Mouse (Mus musculus) limb, embryonic 12.5 days (tissue): ENCODE results near the gene Slc9a3r1. TPM values are rescaled to one million over a fixed set of nuclear protein-coding genes. Genes with fewer than 3 reads are reported as not detected.

ENCODE experiments used
- ATAC-seq: fragments of 200-750 bp; cut with Nextera tagmentation; 2 replicates; pipeline ENCODE4 v1.8.0; 2017; ENCODE audit warnings: low read depth, moderate TSS enrichment; ENCODE audit not compliant: insufficient number of reproducible peaks, insufficient read depth, low FRiP score, low TSS enrichment
- H3K27ac ChIP-seq: fragments of 300-500 bp; sonication (generic); 2 replicates; pipeline ENCODE4 v1.5.1; 2016; ENCODE audit warnings: mild to moderate bottlenecking, moderate library complexity
- H3K27me3 ChIP-seq: fragments of 300-500 bp; sonication (generic); 2 replicates; pipeline ENCODE4 v1.6.1; 2016; ENCODE audit warnings: mild to moderate bottlenecking, moderate library complexity
- H3K36me3 ChIP-seq: fragments of 300-500 bp; sonication (generic); 2 replicates; pipeline ENCODE4 v1.6.1; 2016; ENCODE audit warnings: mild to moderate bottlenecking, moderate library complexity
- H3K4me1 ChIP-seq: fragments of 300-500 bp; sonication (generic); replicated peaks from 2 replicates; pipeline ENCODE4 v1.6.1; 2016
- H3K4me2 ChIP-seq: fragments of 300-500 bp; sonication (generic); 2 replicates; pipeline ENCODE4 v1.6.1; 2016; ENCODE audit warnings: mild to moderate bottlenecking, moderate library complexity
- H3K4me3 ChIP-seq: fragments of 300-500 bp; sonication (generic); replicated peaks from 2 replicates; pipeline ENCODE4 v1.5.1; 2016; ENCODE audit warnings: mild to moderate bottlenecking
- H3K9ac ChIP-seq: fragments of 300-500 bp; sonication (generic); replicated peaks from 2 replicates; pipeline ENCODE4 v1.6.1; 2016; ENCODE audit warnings: mild to moderate bottlenecking, moderate library complexity
- H3K9me3 ChIP-seq: fragments of 300-500 bp; sonication (generic); 2 replicates; pipeline ENCODE4 v1.6.1; 2016; ENCODE audit warnings: mild to moderate bottlenecking, moderate library complexity
- WGBS: fragments of 180-500 bp; shearing (Covaris S2); methylation state at CpG from one replicate; pipeline ENCODE4 v1.1.7; 2016; 5-methylcytosine and 5-hydroxymethylcytosine counted together
- polyA plus RNA-seq: library from polyadenylated mRNA; unstranded; fragments of >200 nt; fragmentation: Nextera tagmentation; extraction: Ambion mirVana; gene quantifications from 2 replicates; pipeline ENCODE4 v1.2.1, GENCODE M21; 2016

The Slc9a3r1 gene
- 23.9 and 25.0 TPM in 2 replicates for polyA plus RNA-seq

DNA sequence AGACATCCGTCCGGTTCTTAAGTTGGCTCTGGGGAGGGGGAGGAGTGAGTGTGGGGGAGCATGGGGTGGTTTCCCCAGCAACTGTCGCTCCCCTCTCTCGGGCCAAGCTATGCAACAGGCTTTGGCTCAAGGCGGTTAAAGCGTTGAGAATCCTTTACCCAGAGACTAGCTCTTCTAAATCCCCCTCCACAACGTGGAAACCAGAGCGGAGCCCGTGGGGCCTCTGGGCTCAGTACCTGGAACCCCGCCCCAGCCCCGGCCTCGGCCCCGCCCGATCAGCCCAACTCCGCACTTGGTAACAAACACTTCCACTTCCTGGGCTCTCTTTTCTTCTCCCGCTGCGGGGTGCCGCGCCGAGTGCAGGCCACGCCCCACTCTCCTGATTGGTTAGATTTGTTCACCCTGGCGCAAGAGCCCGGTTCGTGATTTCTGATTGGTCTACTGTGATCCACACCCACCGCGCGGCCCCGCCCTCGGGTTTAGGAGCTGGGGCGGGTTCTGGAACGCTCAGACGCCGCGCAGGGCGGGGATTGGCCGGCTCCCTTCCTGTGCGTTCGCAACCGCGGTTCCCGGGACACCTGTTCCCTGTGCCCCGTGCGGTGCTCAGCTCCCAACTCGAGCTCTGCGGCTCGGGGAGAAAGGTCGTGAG lies at the start of gene Slc9a3r1:
Slc9a3r1 (plus strand) TSS at position 510 of the 649 bp plus-strand sequence.
- peak; percentile 92 for ATAC-seq
- peak within 1 kb of the TSS; percentile 50 for H3K9ac ChIP-seq
- peaks cover 47% of the 10 kb centered on the region for H3K27me3 ChIP-seq
- peak within 1 kb of the TSS; percentile 95 for H3K4me2 ChIP-seq
- H3K4me3 ChIP-seq = peak within 1 kb of the TSS; percentile 59
- no peaks in the 10 kb centered on the region for H3K9me3 ChIP-seq
- WGBS = under 1% methylated on average over 47 of the region's 47 CpGs
- H3K36me3 ChIP-seq = no peaks in the 10 kb centered on the region
- no peak within 1 kb of the TSS for H3K27ac ChIP-seq
- H3K4me1 ChIP-seq = peaks cover 40% of the 10 kb centered on the region

DNA sequence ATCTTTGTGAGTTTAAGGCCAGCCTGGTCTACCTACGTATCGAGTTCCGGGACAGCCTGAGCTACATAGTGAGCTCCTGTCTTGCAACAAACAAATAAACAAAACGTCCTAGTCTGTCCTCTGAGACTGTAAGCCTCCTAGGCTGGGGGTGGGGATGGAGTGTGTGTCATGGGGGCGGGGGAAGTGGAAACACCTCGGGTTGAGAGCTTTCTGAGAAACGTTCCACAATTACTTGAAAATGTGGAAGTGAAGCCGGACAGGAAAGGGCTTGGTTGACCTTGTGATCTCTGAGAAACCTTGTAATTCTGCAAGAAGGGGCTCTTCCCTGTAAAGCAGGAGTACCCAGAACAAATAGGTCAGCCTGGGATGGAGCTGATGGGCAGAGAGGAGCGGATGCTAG lies 43.7 kb upstream of the Slc9a3r1 start:
- Histone ChIP-seq H3K4me2 (no peak overlapping the region), H3K9ac (no peak overlapping the region), H3K27me3 (no peaks in the 10 kb centered on the region; the same call in 1 of the 2 replicates), H3K9me3 (no peaks in the 10 kb centered on the region), H3K36me3 (no peaks in the 10 kb centered on the region), H3K4me1 (no peaks in the 10 kb centered on the region), H3K4me3 (no peak overlapping the region), H3K27ac (no peak overlapping the region)
- 68% methylated on average over 9 of the region's 9 CpGs for WGBS
- no peak for ATAC-seq

DNA sequence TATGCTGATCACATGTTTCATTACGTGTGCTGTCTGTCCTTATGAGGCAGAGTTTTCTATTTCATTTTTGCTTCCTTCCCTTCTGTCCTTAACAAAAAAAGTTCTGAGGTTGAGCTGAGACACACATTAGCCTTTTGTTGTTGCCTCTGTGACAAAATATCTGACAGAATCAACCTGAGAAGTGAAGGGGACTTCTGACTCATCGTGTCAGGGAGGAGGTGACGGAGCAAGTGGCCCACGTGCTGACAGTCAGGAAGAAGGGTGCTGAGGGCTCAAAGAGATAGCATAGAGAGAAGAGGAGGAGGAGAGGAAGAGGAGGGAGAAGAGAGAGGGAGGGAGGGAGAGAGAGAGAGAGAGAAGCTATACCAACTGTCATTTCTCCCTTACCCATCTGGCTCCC lies 34.7 kb upstream of the Slc9a3r1 start:
- Histone ChIP-seq H3K27me3 (no peaks in the 10 kb centered on the region; the same call in 1 of the 2 replicates), H3K4me2 (no peak overlapping the region), H3K4me1 (no peaks in the 10 kb centered on the region), H3K9me3 (no peaks in the 10 kb centered on the region), H3K9ac (no peak overlapping the region), H3K4me3 (no peak overlapping the region), H3K27ac (no peak overlapping the region), H3K36me3 (no peaks in the 10 kb centered on the region)
- no peak for ATAC-seq
- WGBS = 78% methylated on average over 4 of the region's 4 CpGs

- H3K9me3 ChIP-seq = no peaks in the 10 kb centered on the region
- no peak overlapping the region for H3K4me2 ChIP-seq
- no peaks in the 10 kb centered on the region for H3K4me1 ChIP-seq
- H3K27ac ChIP-seq = no peak overlapping the region
- no peak overlapping the region for H3K4me3 ChIP-seq
- no peaks in the 10 kb centered on the region; the same call in 1 of the 2 replicates for H3K27me3 ChIP-seq
- 93% methylated on average over 13 of the region's 13 CpGs for WGBS
- H3K36me3 ChIP-seq = no peaks in the 10 kb centered on the region
- ATAC-seq = no peak
- no peak overlapping the region for H3K9ac ChIP-seq
Observed at GRCm38 (mm10) chr11:115129508-115130126, 33.5 kb upstream of the Slc9a3r1 start.

DNA sequence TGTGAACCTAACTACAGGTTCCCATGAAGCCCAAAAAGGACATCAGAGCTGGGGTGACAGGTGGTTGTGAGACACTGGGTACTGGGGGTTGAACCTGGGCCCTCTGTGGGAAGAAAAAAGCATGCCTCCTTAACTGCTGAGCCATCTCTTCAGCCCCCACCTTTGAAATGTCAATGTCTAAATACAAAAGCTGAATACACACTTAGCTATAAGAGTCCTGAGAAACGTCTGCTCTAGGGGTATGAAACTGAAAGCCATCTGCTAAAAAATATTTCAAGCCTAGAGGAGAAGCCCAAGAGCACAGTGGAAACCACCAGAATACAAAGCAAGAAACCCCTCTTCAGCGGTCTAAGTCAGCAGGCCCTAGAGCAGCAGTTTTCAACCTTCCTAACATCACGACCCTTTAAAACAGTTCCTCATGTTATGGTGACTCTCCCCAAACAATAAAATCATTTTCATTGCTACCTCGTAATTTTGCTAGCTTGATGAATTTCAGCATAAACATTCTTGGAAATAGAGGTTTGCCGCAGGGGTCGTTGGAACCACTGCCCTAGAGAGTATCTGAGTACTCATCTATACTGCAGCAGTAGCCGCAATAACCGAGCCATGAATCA lies 31.3 kb upstream of the Slc9a3r1 start:
- WGBS = 75% methylated on average over 8 of the region's 8 CpGs

DNA sequence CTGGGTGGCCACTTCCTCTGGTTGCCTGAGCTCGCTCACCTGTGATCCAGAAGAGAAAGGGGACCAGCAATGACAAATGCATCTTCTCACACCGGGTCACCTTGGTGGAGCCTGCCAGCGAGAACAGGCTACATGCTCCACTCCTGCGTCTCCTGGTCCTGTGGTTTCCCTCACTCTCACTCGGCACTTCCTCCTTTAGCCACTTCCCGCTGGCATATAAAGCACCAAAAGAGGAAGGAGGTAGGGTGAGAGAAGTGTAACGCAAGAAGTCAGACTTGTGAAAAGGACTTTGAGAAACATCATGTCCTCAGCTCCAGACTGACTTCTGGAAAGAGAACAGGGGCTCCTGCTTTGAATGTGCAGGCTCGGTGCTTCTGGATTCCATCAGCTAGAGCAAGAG lies 29.3 kb upstream of the Slc9a3r1 start, which contains the start of gene Cd300lf:
Cd300lf (minus strand) TSS at position 193 of the 400 bp plus-strand sequence.
- no peaks in the 10 kb centered on the region for H3K9me3 ChIP-seq
- no peak within 1 kb of the TSS for H3K4me3 ChIP-seq
- H3K9ac ChIP-seq = no peak within 1 kb of the TSS
- no peaks in the 10 kb centered on the region for H3K36me3 ChIP-seq
- WGBS = 82% methylated on average over 8 of the region's 8 CpGs
- H3K4me1 ChIP-seq = no peaks in the 10 kb centered on the region
- H3K4me2 ChIP-seq = no peak within 1 kb of the TSS
- no peak within 1 kb of the TSS for H3K27ac ChIP-seq
- H3K27me3 ChIP-seq = no peaks in the 10 kb centered on the region
- ATAC-seq = no peak

More for the DNA sequence above, 31.3 kb upstream of the Slc9a3r1 start:
- H3K9me3 ChIP-seq = no peaks in the 10 kb centered on the region
- H3K4me3 ChIP-seq = no peak overlapping the region
- H3K9ac ChIP-seq = no peak overlapping the region
- ATAC-seq = no peak
- no peaks in the 10 kb centered on the region for H3K36me3 ChIP-seq
- H3K4me2 ChIP-seq = no peak overlapping the region
- H3K4me1 ChIP-seq = no peaks in the 10 kb centered on the region
- H3K27me3 ChIP-seq = no peaks in the 10 kb centered on the region; the same call in 1 of the 2 replicates
- H3K27ac ChIP-seq = no peak overlapping the region

- no peak for ATAC-seq
Observed at GRCm38 (mm10) chr11:115138597-115139262, 24.4 kb upstream of the Slc9a3r1 start.

DNA sequence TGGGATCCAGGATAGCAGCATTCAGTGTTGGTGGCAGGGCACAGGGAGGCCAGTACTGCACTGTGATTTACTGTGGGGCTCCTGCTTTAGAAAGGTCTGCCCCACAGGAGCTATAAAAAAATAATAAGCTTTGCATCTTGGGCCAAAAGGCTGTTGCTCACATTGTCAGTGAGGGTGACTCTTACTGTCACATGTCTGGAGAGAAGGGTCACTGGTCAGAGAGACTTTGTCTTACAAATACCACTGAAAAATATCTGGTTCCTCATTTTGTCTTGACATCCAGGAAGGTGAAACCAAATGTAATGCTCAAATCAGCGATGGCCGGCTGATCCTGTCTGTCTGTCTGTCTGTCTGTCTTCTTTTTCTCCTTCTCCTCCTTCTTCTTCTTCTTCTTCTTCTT lies 21.2 kb upstream of the Slc9a3r1 start:
- Histone ChIP-seq H3K4me2 (no peak overlapping the region), H3K9me3 (no peaks in the 10 kb centered on the region), H3K27me3 (no peaks in the 10 kb centered on the region), H3K9ac (no peak overlapping the region), H3K4me3 (no peak overlapping the region), H3K36me3 (no peaks in the 10 kb centered on the region), H3K4me1 (no peaks in the 10 kb centered on the region), H3K27ac (no peak overlapping the region)
- 85% methylated on average over 2 of the region's 2 CpGs for WGBS
- ATAC-seq = no peak

More at GRCm38 (mm10) chr11:115138597-115139262, 24.4 kb upstream of the Slc9a3r1 start:
- no peak overlapping the region for H3K27ac ChIP-seq
- H3K9me3 ChIP-seq = no peaks in the 10 kb centered on the region
- no peaks in the 10 kb centered on the region for H3K4me1 ChIP-seq
- 78% methylated on average over 5 of the region's 5 CpGs for WGBS
- H3K4me2 ChIP-seq = no peak overlapping the region
- 0 out of 2 replicates have a peak overlapping the region, but pooled peaks have one; percentile 12 for H3K9ac ChIP-seq
- H3K27me3 ChIP-seq = no peaks in the 10 kb centered on the region
- no peak overlapping the region for H3K4me3 ChIP-seq
- no peaks in the 10 kb centered on the region for H3K36me3 ChIP-seq

- peaks cover 4% of the 10 kb centered on the region; the same call in 1 of the 2 replicates for H3K9me3 ChIP-seq
- no peak for ATAC-seq
- no peak overlapping the region for H3K27ac ChIP-seq
- H3K36me3 ChIP-seq = no peaks in the 10 kb centered on the region
- peaks cover 16% of the 10 kb centered on the region; the same call in 1 of the 2 replicates for H3K4me1 ChIP-seq
- WGBS = 72% methylated on average over 4 of the region's 4 CpGs
- no peak overlapping the region for H3K9ac ChIP-seq
- H3K4me3 ChIP-seq = no peak overlapping the region
- peaks cover 6% of the 10 kb centered on the region; the same call in 1 of the 2 replicates for H3K27me3 ChIP-seq
- no peak overlapping the region for H3K4me2 ChIP-seq
Observed at GRCm38 (mm10) chr11:115147813-115148212, 15.3 kb upstream of the Slc9a3r1 start.

DNA sequence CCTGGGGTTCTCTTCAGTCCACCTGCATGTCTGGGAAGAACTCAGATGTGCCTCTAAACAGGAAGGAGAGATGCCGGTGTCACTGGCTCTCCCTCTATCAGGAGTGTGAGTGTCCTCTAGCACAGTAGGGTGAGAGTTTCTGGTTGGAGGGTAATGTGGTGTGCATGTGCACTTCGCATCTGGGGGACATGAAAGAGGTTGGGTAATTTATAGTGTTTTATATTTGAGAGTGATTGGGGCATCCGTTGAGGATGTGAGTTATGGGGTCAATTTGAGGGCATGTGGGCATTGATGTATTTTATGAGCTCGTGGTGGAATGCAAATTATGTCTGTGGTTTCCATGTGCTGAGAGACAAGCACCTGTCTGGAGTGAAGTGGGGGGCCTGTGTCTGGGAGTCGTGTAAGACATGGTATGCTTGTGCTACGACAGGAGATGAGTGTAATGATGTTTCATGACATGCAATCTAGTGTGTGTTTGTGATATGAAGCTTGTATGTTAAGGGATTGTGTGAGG lies 12.3 kb upstream of the Slc9a3r1 start:
- Histone ChIP-seq H3K27me3 (peaks cover 36% of the 10 kb centered on the region), H3K4me1 (peaks cover 35% of the 10 kb centered on the region), H3K4me3 (no peak overlapping the region), H3K4me2 (0 out of 2 replicates have a peak overlapping the region, but pooled peaks have one; percentile 59), H3K9ac (no peak overlapping the region), H3K9me3 (peaks cover 4% of the 10 kb centered on the region; the same call in 1 of the 2 replicates), H3K27ac (no peak overlapping the region), H3K36me3 (no peaks in the 10 kb centered on the region)
- ATAC-seq = no peak
- WGBS = 42% methylated on average over 6 of the region's 6 CpGs
